9 mouse cellular contexts compared by ENCODE assay signal in the genomic region with DNA sequence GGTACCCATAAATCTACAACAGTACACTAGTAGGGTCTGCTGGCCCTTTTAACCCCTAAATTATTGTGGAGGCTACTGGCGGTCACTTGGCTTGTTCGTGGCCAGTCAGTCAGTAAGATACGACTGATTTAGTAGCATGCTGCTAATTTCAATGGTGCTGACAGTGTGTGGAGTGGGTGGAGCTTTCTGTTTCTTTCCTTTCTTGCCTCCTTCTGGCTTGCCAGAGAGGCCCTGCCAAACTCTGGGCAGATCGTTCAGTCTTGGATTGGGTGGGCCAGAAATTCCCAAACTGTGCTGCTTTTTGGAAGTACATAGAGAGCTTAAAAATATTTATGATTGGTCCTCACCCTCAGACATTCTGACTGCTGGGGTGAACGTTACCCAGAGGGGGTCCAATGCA. TPM values are rescaled to one million over a fixed set of nuclear protein-coding genes. Genes with fewer than 3 reads are reported as not detected.
DNase-seq lines count a peak whose midpoint lies in the region; ATAC-seq lines count a peak whose summit lies in the region.
"Had no signal": no experiment of that assay in that cellular context is flagged by ENCODE, and none has a peak within 500 bp of the region (broad histone marks: within the 10 kb centered on the region; RNA-seq: fewer than 3 reads in every experiment).

No protein-coding gene starts in this region.

- WGBS in hindbrain, embryonic 10.5 days = 44% methylated on average over 5 of the region's 5 CpGs
- 47% methylated on average over 5 of the region's 5 CpGs for WGBS in hindbrain, embryonic 11.5 days
- WGBS in embryonic facial prominence, embryonic 12.5 days = 35% methylated on average over 5 of the region's 5 CpGs
- 32% methylated on average over 5 of the region's 5 CpGs for WGBS in hindbrain, embryonic 12.5 days
- WGBS in midbrain, embryonic 13.5 days = 41% methylated on average over 5 of the region's 5 CpGs

- no peak for DNase-seq in hindbrain, embryonic 10.5 days (ENCODE audit: low spot score)
- no peak for DNase-seq in hindbrain, embryonic 11.5 days (ENCODE audit: low spot score)
- DNase-seq in urinary bladder, postnatal 14 days (ENCODE audit: low spot score) = no peak

- H3K4me3 ChIP-seq in hindbrain, embryonic 10.5 days = peak overlapping the region; percentile 39; the same call in 1 of the 2 replicates
- H3K4me3 ChIP-seq in hindbrain, embryonic 11.5 days (ENCODE audit: low read depth, low read length) = no peak overlapping the region
- peak overlapping the region; percentile 13; the same call in 1 of the 2 replicates for H3K4me3 ChIP-seq in embryonic facial prominence, embryonic 12.5 days
- H3K4me3 ChIP-seq in hindbrain, embryonic 12.5 days = no peak overlapping the region; the same call in 1 of the 2 replicates
- H3K4me3 ChIP-seq in midbrain, embryonic 13.5 days (replicated peaks) = no peak overlapping the region; the same call in 1 of the 2 replicates

- H3K4me1 ChIP-seq in hindbrain, embryonic 10.5 days (replicated peaks) = peaks cover 52% of the 10 kb centered on the region
- H3K4me1 ChIP-seq in hindbrain, embryonic 11.5 days (replicated peaks; ENCODE audit: control insufficient read depth, insufficient read depth, low read length) = peaks cover 5% of the 10 kb centered on the region; the same call in 1 of the 2 replicates
- peaks cover 2% of the 10 kb centered on the region; the same call in 1 of the 2 replicates for H3K4me1 ChIP-seq in embryonic facial prominence, embryonic 12.5 days
- peaks cover 32% of the 10 kb centered on the region for H3K4me1 ChIP-seq in hindbrain, embryonic 12.5 days
- peaks cover 35% of the 10 kb centered on the region for H3K4me1 ChIP-seq in midbrain, embryonic 13.5 days (replicated peaks)

- H3K9ac ChIP-seq in hindbrain, embryonic 11.5 days (ENCODE audit: low read depth, low read length) = no peak overlapping the region
- no peak overlapping the region for H3K9ac ChIP-seq in embryonic facial prominence, embryonic 12.5 days
- H3K9ac ChIP-seq in hindbrain, embryonic 12.5 days = no peak overlapping the region
- no peak overlapping the region for H3K9ac ChIP-seq in midbrain, embryonic 13.5 days (replicated peaks)

- no peak overlapping the region for H3K27ac ChIP-seq in hindbrain, embryonic 10.5 days
- H3K27ac ChIP-seq in hindbrain, embryonic 11.5 days (ENCODE audit: low read depth, low read length) = no peak overlapping the region
- no peak overlapping the region for H3K27ac ChIP-seq in embryonic facial prominence, embryonic 12.5 days
- no peak overlapping the region for H3K27ac ChIP-seq in hindbrain, embryonic 12.5 days
- H3K27ac ChIP-seq in midbrain, embryonic 13.5 days = no peak overlapping the region

- no peaks in the 10 kb centered on the region for H3K9me3 ChIP-seq in hindbrain, embryonic 10.5 days
- no peaks in the 10 kb centered on the region for H3K9me3 ChIP-seq in hindbrain, embryonic 11.5 days (ENCODE audit: control insufficient read depth, low read length)
- H3K9me3 ChIP-seq in embryonic facial prominence, embryonic 12.5 days = no peaks in the 10 kb centered on the region
- no peaks in the 10 kb centered on the region for H3K9me3 ChIP-seq in hindbrain, embryonic 12.5 days (replicated peaks)
- H3K9me3 ChIP-seq in midbrain, embryonic 13.5 days = no peaks in the 10 kb centered on the region

- ATAC-seq in hindbrain, embryonic 11.5 days (ENCODE audit: low FRiP score) = no peak
- ATAC-seq in embryonic facial prominence, embryonic 12.5 days (ENCODE audit: insufficient number of reproducible peaks, insufficient read depth, low FRiP score, low TSS enrichment) = no peak
- ATAC-seq in hindbrain, embryonic 12.5 days (ENCODE audit: low FRiP score) = no peak
- ATAC-seq in midbrain, embryonic 13.5 days = no peak
- ATAC-seq in megakaryocyte, adult 5-6 weeks (ENCODE audit: poor library complexity, severe bottlenecking) = no peak
- no peak for ATAC-seq in erythroid progenitor cell, adult 5-6 weeks (replicated peaks; ENCODE audit: low FRiP score, poor library complexity, severe bottlenecking)
- ATAC-seq: inflammation-experienced regulatory T-cells, adult 6 months had no signal

- no peak overlapping the region for H3K4me2 ChIP-seq in hindbrain, embryonic 11.5 days (replicated peaks; ENCODE audit: low read depth, low read length)
- H3K4me2 ChIP-seq in embryonic facial prominence, embryonic 12.5 days (replicated peaks) = peak overlapping the region; percentile 35
- H3K4me2 ChIP-seq in hindbrain, embryonic 12.5 days (replicated peaks) = 0 out of 2 replicates have a peak overlapping the region, but pooled peaks have one; percentile 45
- peak overlapping the region; percentile 45 for H3K4me2 ChIP-seq in midbrain, embryonic 13.5 days (replicated peaks)

- peaks cover 93% of the 10 kb centered on the region for H3K27me3 ChIP-seq in hindbrain, embryonic 10.5 days (ENCODE audit: insufficient read depth, poor library complexity, severe bottlenecking)
- H3K27me3 ChIP-seq in hindbrain, embryonic 11.5 days (ENCODE audit: control insufficient read depth, insufficient read depth, low read length) = peaks cover 51% of the 10 kb centered on the region
- H3K27me3 ChIP-seq in embryonic facial prominence, embryonic 12.5 days = peaks cover 75% of the 10 kb centered on the region
- peaks cover 77% of the 10 kb centered on the region for H3K27me3 ChIP-seq in hindbrain, embryonic 12.5 days
- peaks cover 74% of the 10 kb centered on the region for H3K27me3 ChIP-seq in midbrain, embryonic 13.5 days

- no peaks in the 10 kb centered on the region for H3K36me3 ChIP-seq in hindbrain, embryonic 10.5 days
- no peaks in the 10 kb centered on the region for H3K36me3 ChIP-seq in hindbrain, embryonic 11.5 days (ENCODE audit: control insufficient read depth, insufficient read depth, low read length)
- no peaks in the 10 kb centered on the region for H3K36me3 ChIP-seq in embryonic facial prominence, embryonic 12.5 days
- H3K36me3 ChIP-seq in hindbrain, embryonic 12.5 days = no peaks in the 10 kb centered on the region
- H3K36me3 ChIP-seq in midbrain, embryonic 13.5 days = no peaks in the 10 kb centered on the region

RNA-seq across cellular contexts. Expression of gene Bcl6b, which starts 2.5 kb away (rescaled TPM):
- polyA plus RNA-seq in hindbrain, embryonic 10.5 days (2016; fragmentation: Nextera tagmentation; extraction: Ambion mirVana) = 5.5 and 5.6 TPM in 2 replicates
- 5.0 and 5.9 TPM in 2 replicates for polyA plus RNA-seq in hindbrain, embryonic 11.5 days (2014; fragmentation: Nextera tagmentation; extraction: Ambion mirVana)
- 10.7 and 10.8 TPM in 2 replicates for polyA plus RNA-seq in embryonic facial prominence, embryonic 12.5 days (2016; fragmentation: Nextera tagmentation; extraction: Ambion mirVana)
- polyA plus RNA-seq in hindbrain, embryonic 12.5 days (2016; fragmentation: Nextera tagmentation; extraction: Ambion mirVana) = 5.4 and 8.3 TPM in 2 replicates
- 3.9 and 4.3 TPM in 2 replicates for polyA plus RNA-seq in midbrain, embryonic 13.5 days (2015; fragmentation: Nextera tagmentation; extraction: Ambion mirVana)
- 0.04 and 0.27 TPM in 2 replicates for total RNA-seq in megakaryocyte, adult 5-6 weeks (2015)
- total RNA-seq in megakaryocyte, adult 5-6 weeks (2017) = not detected in 2 replicates
- total RNA-seq in erythroid progenitor cell, adult 5-6 weeks (2015; ENCODE audit: low replicate concordance) = 1.8 TPM in 1 of 2 replicates, not detected in the other
- 0.61 and 2.3 TPM in 2 replicates for total RNA-seq in erythroid progenitor cell, adult 5-6 weeks (2017; ENCODE audit: low replicate concordance)

RNA-seq across cellular contexts. Expression of gene Slc16a13, which starts 6.3 kb away (rescaled TPM):
- polyA plus RNA-seq in hindbrain, embryonic 10.5 days (2016; fragmentation: Nextera tagmentation; extraction: Ambion mirVana) = 15.7 and 18.0 TPM in 2 replicates
- 10.9 and 14.3 TPM in 2 replicates for polyA plus RNA-seq in hindbrain, embryonic 11.5 days (2014; fragmentation: Nextera tagmentation; extraction: Ambion mirVana)
- polyA plus RNA-seq in embryonic facial prominence, embryonic 12.5 days (2016; fragmentation: Nextera tagmentation; extraction: Ambion mirVana) = 12.8 and 13.3 TPM in 2 replicates
- polyA plus RNA-seq in hindbrain, embryonic 12.5 days (2016; fragmentation: Nextera tagmentation; extraction: Ambion mirVana) = 16.4 and 20.8 TPM in 2 replicates
- 17.7 and 18.7 TPM in 2 replicates for polyA plus RNA-seq in midbrain, embryonic 13.5 days (2015; fragmentation: Nextera tagmentation; extraction: Ambion mirVana)
- 1.9 and 2.5 TPM in 2 replicates for total RNA-seq in megakaryocyte, adult 5-6 weeks (2015)
- 2.3 and 7.7 TPM in 2 replicates for total RNA-seq in megakaryocyte, adult 5-6 weeks (2017)
- total RNA-seq in erythroid progenitor cell, adult 5-6 weeks (2015; ENCODE audit: low replicate concordance) = 0.72 and 0.84 TPM in 2 replicates
- total RNA-seq in erythroid progenitor cell, adult 5-6 weeks (2017; ENCODE audit: low replicate concordance) = 0.39 and 2.3 TPM in 2 replicates

RNA-seq across cellular contexts. Expression of gene 0610010K14Rik, which starts 10.6 kb away (rescaled TPM):
- polyA plus RNA-seq in hindbrain, embryonic 10.5 days (2016; fragmentation: Nextera tagmentation; extraction: Ambion mirVana) = 240 and 261 TPM in 2 replicates
- 229 and 230 TPM in 2 replicates for polyA plus RNA-seq in hindbrain, embryonic 11.5 days (2014; fragmentation: Nextera tagmentation; extraction: Ambion mirVana)
- polyA plus RNA-seq in embryonic facial prominence, embryonic 12.5 days (2016; fragmentation: Nextera tagmentation; extraction: Ambion mirVana) = 193 and 202 TPM in 2 replicates
- polyA plus RNA-seq in hindbrain, embryonic 12.5 days (2016; fragmentation: Nextera tagmentation; extraction: Ambion mirVana) = 197 and 210 TPM in 2 replicates
- polyA plus RNA-seq in midbrain, embryonic 13.5 days (2015; fragmentation: Nextera tagmentation; extraction: Ambion mirVana) = 193 and 201 TPM in 2 replicates
- total RNA-seq in megakaryocyte, adult 5-6 weeks (2015) = 74.4 and 77.6 TPM in 2 replicates
- total RNA-seq in megakaryocyte, adult 5-6 weeks (2017) = 25.6 and 31.5 TPM in 2 replicates
- total RNA-seq in erythroid progenitor cell, adult 5-6 weeks (2015; ENCODE audit: low replicate concordance) = 31.4 and 102 TPM in 2 replicates
- 14.5 and 24.2 TPM in 2 replicates for total RNA-seq in erythroid progenitor cell, adult 5-6 weeks (2017; ENCODE audit: low replicate concordance)

RNA-seq across cellular contexts. Expression of gene Gm21988, which starts 12.5 kb away (rescaled TPM):
- 10.0 and 14.5 TPM in 2 replicates for polyA plus RNA-seq in hindbrain, embryonic 10.5 days (2016; fragmentation: Nextera tagmentation; extraction: Ambion mirVana)
- polyA plus RNA-seq in hindbrain, embryonic 11.5 days (2014; fragmentation: Nextera tagmentation; extraction: Ambion mirVana) = 10.2 and 11.6 TPM in 2 replicates
- polyA plus RNA-seq in embryonic facial prominence, embryonic 12.5 days (2016; fragmentation: Nextera tagmentation; extraction: Ambion mirVana) = 9.9 and 13.2 TPM in 2 replicates
- polyA plus RNA-seq in hindbrain, embryonic 12.5 days (2016; fragmentation: Nextera tagmentation; extraction: Ambion mirVana) = 11.3 and 14.6 TPM in 2 replicates
- polyA plus RNA-seq in midbrain, embryonic 13.5 days (2015; fragmentation: Nextera tagmentation; extraction: Ambion mirVana) = 15.0 and 15.8 TPM in 2 replicates
- 4.0 and 5.2 TPM in 2 replicates for total RNA-seq in megakaryocyte, adult 5-6 weeks (2015)
- 0.11 and 4.3 TPM in 2 replicates for total RNA-seq in megakaryocyte, adult 5-6 weeks (2017)
- total RNA-seq in erythroid progenitor cell, adult 5-6 weeks (2015; ENCODE audit: low replicate concordance) = not detected in 2 replicates
- 4.1 TPM in 1 of 2 replicates, not detected in the other for total RNA-seq in erythroid progenitor cell, adult 5-6 weeks (2017; ENCODE audit: low replicate concordance)

RNA-seq across cellular contexts. Expression of gene Rnasek, which starts 12.5 kb away (rescaled TPM):
- polyA plus RNA-seq in hindbrain, embryonic 10.5 days (2016; fragmentation: Nextera tagmentation; extraction: Ambion mirVana) = 125 and 171 TPM in 2 replicates
- 146 and 147 TPM in 2 replicates for polyA plus RNA-seq in hindbrain, embryonic 11.5 days (2014; fragmentation: Nextera tagmentation; extraction: Ambion mirVana)
- polyA plus RNA-seq in embryonic facial prominence, embryonic 12.5 days (2016; fragmentation: Nextera tagmentation; extraction: Ambion mirVana) = 136 and 148 TPM in 2 replicates
- polyA plus RNA-seq in hindbrain, embryonic 12.5 days (2016; fragmentation: Nextera tagmentation; extraction: Ambion mirVana) = 195 and 200 TPM in 2 replicates
- polyA plus RNA-seq in midbrain, embryonic 13.5 days (2015; fragmentation: Nextera tagmentation; extraction: Ambion mirVana) = 289 and 304 TPM in 2 replicates
- 221 and 238 TPM in 2 replicates for total RNA-seq in megakaryocyte, adult 5-6 weeks (2015)
- 29.7 and 38.5 TPM in 2 replicates for total RNA-seq in megakaryocyte, adult 5-6 weeks (2017)
- 167 and 191 TPM in 2 replicates for total RNA-seq in erythroid progenitor cell, adult 5-6 weeks (2015; ENCODE audit: low replicate concordance)
- total RNA-seq in erythroid progenitor cell, adult 5-6 weeks (2017; ENCODE audit: low replicate concordance) = 21.3 and 24.1 TPM in 2 replicates

Comparison
In these comparisons a context has a peak if more than half of its experiments do, and no peak if none do; other contexts are left out.
1. H3K4me3 ChIP-seq: peak in hindbrain, embryonic 10.5 days (single experiment) and embryonic facial prominence, embryonic 12.5 days (single experiment); none in hindbrain, embryonic 11.5 days (single experiment), hindbrain, embryonic 12.5 days (single experiment) and midbrain, embryonic 13.5 days (single experiment).